Mouse (Mus musculus) cerebellum, adult 11 months (tissue): ENCODE measurements around the gene Rad50.

Experiments used
- DNase-seq: peaks from one replicate; pipeline ENCODE4 v3.0.0; 2022

Gene Rad50

DNA sequence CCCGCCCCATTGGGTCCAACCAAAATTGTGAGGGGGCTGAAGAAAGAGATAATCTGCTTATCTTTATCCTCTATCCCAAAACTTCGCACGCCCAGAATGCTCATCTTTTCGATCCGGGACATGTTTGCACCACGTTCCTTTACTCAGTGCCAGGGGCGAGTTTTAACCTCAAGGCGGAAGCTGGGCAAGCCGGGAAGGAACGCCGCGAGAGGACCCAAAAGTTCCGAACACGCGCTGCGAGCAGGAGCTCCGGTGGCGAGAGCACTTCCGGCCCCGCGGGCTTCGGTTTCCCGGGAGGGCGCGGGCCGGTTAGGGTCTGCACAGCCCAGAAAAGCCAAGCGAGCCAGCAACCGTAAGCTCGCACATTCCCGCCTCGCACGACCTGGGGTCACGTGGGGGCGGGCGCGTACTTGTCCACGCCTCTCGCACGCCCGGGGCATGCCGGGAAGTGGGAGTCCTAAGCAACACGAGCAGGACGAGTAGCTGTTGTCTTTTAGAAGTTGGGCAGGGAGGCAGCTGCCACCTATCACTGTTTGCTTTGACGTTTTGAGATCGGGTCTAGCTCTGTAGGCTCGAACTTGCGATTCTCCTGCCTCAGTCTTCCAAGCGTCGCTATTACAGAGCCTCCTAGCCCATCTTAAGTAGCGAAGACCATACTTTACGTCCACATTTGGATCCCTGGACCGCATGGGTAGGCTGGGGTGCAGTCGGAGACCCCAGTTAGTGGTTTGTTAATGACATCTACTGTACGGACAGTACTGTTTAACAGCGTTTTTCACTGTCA, at the start of gene Rad50:
Gene Rad50, minus strand, starts transcription at position 386 of the 784 bp plus-strand sequence.
- peak; percentile 76 for DNase-seq

DNA sequence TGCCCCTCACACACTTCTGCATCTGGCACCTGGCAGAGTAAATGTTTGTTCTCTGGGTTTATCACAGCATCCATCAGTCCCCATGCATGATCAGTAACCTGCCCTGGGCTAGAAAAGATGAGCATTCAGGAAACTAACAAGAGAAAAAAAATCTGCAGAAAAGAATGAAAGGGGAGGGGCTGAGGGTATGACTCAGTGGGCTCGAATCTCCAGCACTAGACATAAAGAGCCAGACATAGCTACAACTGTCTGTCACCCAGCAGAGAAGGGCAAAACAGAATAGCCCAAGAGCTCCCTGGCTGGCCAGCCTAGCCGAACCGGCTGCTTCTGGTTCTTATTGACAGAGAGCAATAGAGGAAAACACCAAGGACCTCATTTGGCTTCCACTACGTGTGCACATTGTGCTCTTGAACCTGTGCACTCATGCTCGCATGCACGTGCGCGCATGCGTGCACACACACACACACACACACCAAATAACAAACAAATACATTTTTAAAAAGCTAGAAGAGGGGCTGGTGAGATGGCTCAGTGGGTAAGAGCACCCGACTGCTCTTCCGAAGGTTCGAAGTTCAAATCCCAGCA, 48.0 kb upstream of the Rad50 start:
- DNase-seq: no peak

DNA sequence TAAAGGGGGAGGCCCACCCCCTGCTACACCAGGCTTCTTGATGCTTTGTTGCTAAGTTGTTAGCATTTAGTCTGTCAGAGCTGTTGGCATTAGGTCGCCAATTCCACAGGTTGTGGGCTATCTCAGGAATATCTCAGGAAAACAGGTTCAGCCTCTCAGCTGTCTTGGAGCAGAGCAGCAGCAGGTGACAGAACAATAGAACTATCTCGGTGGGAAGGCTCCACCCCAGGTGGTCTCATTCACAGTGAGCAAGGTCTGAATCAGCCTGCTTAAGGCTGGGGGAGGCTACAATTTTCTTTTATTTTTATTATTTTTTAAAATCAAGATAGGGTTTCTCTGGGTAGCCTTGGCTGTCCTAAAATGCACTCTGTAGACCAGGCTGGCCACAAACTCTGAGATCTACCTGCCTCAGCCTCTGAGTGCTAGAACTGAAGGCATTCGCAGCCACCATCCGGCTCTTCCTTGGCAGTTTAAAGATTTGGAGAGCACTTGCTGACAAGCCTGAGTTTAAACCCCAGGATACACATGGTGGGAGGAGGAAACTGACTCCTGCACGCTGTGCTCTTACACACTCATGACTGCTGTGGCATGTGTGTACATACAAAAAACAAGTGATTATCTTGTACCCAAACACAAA, 42.7 kb upstream of the Rad50 start:
- DNase-seq: no peak

DNA sequence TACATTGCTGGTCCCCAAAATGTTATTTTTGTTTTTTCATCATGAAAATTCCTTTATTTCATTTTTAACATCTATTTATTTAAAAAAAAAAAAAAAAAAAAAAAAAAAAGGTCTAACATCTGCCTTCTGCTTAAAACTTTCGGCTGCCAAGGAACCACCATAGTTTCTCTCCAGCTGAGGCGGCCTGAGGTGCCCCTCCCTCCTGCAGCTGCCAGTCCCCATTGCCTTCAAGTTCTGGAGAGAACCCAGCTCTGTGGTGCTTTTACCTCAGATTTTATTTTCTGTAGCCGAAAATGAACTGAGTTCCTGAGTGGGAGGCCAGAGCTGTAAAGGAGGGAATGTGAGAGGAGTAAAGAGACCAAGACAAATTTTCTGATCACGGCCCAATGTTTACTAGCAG, 42.2 kb upstream of the Rad50 start:
- no peak for DNase-seq

DNA sequence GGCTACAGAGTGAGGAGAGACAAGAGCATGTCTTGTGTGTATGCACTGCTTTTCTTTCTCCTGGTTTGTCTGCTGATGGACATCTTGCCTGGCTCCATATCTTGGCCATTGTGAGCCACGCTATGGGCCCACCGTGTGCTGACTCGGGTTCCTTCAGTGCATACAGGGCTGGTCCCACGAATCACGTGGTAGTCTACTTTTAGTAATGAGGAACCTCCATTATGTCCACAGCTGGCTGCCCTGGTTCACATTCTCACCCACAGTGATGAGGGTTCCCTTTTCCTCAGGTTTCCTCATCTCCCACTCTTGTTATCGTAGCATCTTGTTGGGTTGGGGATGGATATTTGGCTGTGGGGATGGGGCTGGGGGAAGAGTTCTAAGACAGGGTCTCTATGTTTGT, 41.5 kb upstream of the Rad50 start:
- DNase-seq: no peak

DNA sequence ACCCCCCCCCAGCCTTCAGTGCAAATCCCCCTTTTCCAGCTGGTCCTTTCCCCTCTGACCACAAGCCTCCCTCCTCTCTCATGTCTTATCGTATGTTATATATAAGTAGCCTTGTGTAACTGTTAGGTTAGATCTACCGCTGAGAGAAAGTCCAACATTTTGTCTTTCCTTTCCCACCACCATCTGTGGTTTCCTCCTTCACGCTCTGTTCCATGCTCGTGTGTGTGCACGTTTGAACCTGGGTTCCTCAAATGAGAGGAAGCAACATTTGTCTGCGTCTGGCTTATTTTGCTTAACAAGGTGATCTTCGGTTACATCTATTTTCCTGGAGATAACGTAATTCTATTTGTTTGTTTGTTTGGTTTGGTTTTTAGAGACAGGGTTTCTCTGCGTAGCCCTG, 40.9 kb upstream of the Rad50 start:
- DNase-seq: no peak

DNA sequence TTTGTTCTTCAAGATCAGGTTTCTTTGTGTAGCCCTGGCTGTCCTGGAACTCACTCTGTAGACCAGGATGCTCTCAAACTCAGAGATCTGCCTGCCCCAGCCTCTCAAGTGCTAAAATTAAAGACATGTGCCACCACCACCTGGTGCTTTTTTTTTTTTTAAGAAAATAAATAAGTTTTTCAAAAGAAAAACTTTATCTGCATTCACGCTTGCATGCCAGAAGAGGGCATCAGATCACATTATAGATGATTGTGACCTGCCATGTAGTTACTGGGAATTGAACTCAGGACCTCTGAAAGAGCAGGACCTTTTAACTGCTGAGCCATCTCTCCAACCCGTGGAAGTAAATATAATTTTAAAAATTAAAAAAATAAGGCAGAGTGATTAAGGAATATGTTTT, 38.1 kb upstream of the Rad50 start:
- DNase-seq: no peak

DNA sequence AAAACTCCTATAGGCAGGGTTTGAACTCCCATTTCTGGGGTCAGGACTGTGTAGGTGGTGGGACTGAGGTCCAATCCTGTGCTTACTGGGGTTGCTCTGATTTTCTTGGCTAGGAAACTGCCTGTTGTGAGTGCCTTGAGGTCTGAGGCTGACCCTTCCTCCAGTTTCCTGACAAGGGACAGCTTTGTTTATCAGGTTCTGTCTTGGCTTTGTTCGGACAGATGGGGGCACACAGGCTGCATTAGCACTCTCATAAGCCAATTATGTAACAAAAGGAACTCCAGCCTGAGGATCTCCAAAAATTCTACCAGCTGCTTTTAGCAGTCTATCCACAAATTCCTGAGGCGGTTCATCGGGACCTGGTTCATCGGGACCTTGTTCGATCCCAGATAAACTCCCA, 35.2 kb upstream of the Rad50 start:
- DNase-seq: no peak

DNA sequence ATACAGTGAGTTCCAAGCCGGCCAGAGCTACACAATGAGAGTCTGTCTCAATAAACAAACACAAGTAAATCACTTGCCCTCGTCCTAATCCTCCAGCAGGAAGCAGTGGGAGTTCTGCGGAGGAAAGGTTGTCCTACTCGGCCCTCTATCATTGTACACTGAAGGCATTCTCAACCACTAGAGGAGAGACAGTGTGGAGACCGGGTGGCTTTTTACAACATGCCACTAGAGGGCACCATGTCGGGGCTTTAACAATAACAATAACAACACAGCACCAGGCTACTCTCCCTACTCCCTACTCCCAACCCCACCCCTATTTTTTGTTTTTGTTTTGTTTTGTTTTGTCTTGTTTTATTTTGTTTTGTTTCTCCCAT, 30.4 kb upstream of the Rad50 start:
- peak; percentile 32 for DNase-seq

DNA sequence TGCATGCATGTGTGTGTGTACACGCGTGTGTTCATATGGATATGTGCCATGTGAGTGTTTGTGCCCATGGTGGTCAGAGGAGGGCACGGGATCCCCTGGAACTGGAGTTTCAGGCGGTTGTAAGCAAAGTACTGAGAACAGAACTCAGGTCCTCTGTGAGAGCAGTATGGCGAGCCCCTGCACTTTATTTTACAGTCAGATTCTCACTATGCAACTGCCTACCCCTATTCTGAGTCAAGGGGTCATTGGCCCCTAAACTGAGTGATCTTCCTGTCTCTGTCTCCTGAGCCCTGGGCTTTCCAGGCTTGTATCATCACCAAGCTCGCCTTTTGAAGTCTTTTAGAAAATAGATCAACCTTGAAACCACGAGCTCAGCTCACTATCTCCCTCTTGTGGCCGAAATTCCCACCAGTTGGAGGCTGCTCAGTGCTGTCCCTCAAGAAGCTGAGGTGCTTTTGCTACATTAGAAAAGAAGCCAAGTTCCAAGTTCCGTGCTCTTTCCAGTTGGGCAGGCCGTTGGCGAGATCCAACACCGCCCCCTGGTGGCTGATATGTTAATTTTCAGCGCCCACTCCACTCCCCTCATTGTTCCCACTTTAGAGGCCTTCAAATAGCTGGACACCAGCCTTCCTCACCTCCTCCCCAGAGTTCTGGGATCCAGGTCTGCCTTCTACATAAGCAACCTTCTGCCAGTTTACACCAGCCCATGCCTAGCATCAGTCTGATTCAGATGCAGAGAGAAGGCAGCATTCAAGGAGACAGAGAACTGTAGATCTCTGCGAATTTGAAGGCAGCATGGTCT, 29.9 kb upstream of the Rad50 start:
- peak; percentile 34 for DNase-seq

DNA sequence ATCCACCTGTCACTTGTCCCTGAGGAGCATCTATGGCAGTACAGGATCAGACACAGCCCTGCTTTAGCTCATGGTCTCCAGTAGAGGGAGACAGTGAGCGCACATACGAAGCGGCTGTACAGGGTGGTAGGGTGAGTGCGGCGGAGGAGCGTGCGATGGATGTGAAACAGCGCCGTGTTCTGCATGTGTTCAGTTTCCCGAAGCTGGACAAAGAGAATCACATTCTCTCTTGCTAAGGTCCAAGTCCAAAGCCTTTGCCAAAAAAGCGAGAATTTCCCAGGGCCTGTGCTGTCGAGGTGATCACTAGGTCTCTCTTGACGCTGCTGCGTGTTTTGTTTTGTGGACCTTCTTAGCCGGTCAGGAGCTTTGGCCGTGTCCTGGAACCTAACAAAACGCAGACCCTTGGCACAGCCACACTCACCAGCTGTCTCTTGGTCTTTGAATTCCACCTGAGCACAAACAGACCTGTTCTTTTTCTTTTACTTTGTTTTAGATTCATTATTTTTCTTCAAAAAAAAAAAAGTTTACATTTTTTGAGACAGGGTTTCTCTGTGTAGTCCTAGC, 28.6 kb upstream of the Rad50 start:
- DNase-seq: peak; percentile 60

DNA sequence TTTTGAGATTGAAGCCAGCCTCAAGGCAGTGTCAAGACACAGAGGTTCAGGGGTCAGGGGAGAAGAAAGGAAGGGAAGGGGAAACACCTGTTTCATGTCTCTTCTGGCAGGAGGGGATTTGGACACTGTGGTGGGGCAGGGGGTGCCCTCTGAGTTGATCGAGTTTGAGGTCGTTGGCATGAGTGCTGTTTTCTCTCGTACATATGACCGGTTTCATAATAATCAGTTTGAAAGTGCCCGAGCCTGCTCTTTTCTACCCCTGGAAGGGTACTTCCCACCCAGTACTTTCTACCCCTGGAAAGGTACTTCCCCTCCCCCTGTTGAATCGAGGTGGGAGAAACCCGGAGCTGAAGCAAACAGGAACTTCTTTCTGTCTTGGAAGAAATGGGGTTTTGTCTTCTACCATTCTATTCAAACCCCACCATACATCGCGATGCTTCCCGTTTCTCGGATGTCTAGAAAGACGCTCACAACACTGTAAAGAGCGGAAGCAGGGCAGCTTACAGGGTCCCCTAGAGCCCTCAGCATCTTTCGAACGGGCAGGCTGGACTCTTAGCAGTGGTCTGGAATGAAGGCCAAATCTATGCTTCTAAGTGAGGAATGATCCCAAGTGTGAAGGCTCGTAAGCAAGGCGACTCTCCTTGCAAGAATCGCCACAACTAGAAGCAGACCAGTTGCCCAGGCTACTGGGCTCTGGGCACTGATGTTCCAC, 28.0 kb upstream of the Rad50 start:
- DNase-seq: no peak

DNA sequence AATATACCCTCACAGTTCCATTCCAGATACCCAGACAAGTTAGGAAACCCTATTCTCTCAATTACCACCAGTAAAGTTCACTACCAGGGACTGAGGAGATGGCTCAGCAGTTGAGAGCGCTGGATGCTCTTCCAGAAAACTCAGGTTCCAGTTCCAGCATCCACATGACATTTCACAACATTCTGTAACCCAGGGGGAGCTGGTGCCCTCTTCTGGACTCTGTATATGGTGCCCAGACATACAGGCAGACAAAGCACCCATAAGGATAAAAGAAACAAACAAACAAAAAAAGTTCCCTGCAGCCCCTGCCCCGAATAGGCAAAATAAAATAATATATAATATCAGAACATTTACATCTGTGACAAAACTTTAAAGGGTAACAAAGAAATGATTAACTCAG, 27.3 kb upstream of the Rad50 start:
- DNase-seq: no peak

DNA sequence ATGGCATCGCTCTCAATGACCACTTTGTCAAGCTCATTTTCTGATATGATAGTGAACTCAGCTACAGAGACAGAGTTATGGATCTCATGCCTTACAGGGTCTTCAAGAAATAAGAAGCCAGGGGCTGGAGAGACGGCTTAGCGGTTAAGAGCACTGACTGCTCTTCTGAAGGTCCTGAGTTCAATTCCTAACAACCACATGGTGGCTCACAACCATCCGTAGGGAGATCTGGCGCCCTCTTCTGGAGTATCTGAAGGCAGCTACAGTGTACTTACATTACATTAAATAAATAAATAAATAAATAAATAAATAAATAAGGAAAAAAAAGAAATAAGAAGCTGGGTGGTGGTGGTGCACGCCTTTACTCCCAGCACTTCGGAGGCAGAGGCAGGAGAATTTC, 26.7 kb upstream of the Rad50 start:
- DNase-seq: no peak

DNA sequence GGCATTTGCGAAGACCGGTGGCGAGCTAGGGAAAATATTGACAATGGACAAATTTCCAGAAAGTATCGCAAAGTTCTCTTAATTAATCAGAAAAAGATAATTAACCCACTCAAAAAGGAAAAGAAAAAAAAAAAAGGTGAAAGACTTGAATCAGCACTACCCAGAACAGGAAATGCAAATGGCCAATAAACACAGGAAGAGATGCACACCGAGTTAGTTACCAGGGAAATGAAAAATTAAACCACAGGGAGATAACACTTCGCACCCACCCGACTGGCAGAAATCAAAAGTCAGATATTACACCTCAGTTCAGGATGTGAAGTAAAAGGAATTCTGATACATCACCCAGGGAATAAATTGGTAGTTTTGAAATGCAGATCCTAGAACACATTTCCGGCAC, 25.1 kb upstream of the Rad50 start:
- no peak for DNase-seq

DNA sequence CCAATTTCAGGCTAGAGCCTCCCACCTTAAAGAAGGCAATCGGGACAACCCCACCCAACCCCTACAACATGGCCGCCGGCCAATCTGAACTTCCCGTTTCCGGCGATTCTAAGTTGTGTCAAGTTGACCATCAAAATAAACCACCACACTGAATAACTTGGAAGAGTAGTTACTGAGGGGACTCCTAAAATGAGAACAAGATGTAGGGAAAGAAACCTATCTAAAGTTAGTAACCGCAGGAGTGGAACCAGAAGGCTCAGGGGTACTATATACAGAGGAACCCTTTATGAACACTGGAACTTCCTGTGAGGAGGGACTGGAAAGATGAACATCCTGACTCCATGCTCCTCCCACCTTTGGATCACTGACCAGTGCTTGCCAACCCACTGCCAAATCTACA, 24.3 kb upstream of the Rad50 start:
- DNase-seq: no peak

DNA sequence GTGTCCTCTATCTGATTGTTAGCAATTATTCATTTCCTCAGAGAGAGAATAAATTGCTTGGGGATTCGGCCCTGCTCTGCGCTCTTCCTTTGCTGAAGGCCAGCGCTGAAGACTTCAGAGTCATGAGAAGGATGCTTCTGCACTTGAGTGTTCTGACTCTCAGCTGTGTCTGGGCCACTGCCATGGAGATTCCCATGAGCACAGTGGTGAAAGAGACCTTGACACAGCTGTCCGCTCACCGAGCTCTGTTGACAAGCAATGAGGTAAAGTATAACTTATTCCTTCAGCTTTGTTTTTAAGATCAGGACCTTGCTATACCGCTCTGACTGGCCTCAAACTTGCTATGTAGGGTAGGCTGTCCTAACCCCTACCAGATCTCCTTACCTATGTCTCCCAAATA, 13.6 kb upstream of the Rad50 start, which contains the start of gene Il5:
Gene Il5, plus strand, starts transcription at position 80 of the 400 bp plus-strand sequence.
- DNase-seq: no peak

DNA sequence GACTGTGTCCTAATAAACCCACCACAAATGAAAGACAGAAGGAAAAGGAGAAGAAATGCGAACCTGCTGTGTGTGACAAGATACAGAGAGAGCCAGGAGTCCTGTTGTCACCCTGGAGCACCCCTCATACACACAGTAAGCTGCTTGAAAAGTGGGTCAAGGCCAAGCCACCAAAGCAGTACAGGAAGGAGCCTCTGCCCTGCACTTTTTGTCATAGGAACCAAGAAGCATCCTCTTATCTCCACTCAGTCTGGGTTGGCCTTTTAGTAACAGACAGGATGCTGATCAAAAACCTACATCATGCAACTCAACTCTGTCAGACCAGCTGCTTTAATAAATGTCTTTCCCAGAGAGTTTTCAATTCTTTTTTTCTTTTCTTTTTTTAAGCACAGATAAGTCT, 12.6 kb upstream of the Rad50 start:
- no peak for DNase-seq

DNA sequence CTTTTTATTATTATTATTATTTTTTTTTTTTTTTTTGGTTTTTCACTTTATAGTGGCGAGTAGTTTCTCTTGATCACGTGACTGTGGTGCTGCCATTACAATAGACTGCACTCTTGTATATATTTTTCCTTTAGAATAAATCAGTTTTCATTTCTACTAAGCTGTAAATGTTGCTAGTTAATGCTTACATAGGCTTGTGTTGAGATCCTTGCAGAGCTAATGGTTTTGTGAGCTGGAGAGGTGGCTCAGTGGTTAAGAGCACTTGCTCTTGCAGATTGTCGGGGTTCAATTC, 545 bp upstream of the Rad50 start:
- no peak for DNase-seq

DNA sequence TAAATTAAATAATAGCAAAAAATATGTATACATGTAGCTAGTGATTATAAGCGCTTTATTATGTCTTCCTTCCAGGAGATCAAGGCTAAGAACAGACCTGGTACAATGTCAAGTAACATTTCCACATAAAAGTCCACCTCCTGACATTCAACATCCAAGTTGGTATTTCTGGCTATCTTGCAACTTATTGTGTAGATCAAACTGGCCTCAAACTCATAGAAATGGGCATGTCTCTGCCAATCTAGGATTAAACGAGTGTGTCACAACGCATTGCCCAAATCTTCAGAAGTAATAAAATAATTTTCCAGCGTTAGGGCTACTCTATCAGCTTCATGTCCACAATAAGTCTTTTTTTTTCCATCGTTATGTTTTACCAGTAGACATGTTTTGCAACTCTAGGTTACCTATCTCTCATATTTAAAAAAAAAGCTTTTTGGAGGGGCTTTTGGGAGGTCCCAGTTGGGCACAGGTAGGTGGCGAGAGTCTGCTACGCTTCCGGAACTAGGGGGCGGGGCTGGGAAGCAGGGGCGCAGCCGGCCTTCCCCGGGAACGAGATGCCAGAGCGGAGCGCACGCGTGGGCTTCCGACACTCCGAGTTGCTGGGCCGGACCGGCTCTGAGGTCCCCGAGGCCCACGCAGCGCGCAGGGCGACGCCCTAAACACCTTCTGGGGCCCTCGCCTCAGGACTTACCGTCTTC, 734 bp downstream of the Rad50 start:
- DNase-seq: peak; percentile 7

DNA sequence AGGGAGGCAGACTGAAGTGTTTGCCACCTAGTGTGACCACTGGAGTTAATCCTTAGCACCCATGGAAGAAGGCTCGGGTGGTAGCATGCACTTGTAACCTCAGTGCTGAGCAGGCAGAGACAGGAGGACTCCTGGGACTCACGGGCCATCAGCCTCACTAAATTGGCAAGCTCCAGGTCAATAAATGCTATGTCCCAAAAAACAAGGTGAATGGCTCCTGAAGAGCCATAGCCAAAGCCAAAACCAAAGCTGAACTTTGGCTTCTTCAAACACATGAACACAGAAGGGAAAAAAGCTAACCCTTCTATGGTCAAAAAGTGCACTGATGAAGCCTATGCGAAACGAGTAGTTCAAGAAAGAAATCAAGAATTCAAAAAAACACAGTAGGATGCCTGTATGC, 7.8 kb downstream of the Rad50 start:
- no peak for DNase-seq

DNA sequence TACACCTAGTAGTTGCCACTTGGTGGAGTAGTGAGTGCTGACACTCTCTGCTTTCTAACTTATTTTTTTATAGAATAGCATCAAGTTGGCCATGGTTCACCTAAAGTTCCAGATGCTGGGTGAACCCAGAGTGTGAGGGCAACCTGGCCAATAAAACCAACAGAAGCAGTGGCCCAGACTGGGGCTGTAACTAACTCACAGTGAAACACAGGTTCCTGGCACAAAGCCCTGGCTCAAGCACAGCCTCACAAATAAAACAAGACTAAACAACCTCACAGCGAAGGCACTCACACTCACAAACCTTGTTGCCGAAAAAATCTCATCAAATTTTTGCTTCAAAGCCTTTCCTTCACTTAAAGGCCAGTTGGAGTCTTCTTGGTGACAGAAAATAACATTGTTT, 8.6 kb downstream of the Rad50 start:
- DNase-seq: no peak
